Mouse (Mus musculus) ES-Bruce4 (cell line): ENCODE data around the gene Arl3. TPM values are rescaled to one million over a fixed set of nuclear protein-coding genes. Genes with fewer than 3 reads are reported as not detected.

ENCODE experiments used
- H3K27ac ChIP-seq: 2 replicates; pipeline ENCODE4 v1.5.1; 2012; ENCODE audit warnings: low read length, inconsistent platforms; ENCODE audit not compliant: insufficient read depth
- H3K27me3 ChIP-seq: 2 replicates; pipeline ENCODE4 v1.6.1; 2012; ENCODE audit warnings: mild to moderate bottlenecking, low read length, inconsistent platforms; ENCODE audit not compliant: control insufficient read depth, poor library complexity, insufficient read depth, severe bottlenecking
- H3K36me3 ChIP-seq: 2 replicates; pipeline ENCODE4 v1.6.1; 2012; ENCODE audit warnings: inconsistent platforms, mild to moderate bottlenecking, low read length, moderate library complexity; ENCODE audit not compliant: control insufficient read depth, poor library complexity, insufficient read depth, severe bottlenecking
- H3K4me1 ChIP-seq: one replicate; pipeline ENCODE4 v1.8.1; 2011; ENCODE audit warnings: low read length; ENCODE audit not compliant: control insufficient read depth, insufficient read depth
- H3K4me3 ChIP-seq: 2 replicates; pipeline ENCODE4 v1.5.1; 2011; ENCODE audit warnings: low read depth, mild to moderate bottlenecking, low read length
- H3K9ac ChIP-seq: 2 replicates; pipeline ENCODE4 v1.6.1; 2012; ENCODE audit warnings: low read depth, mild to moderate bottlenecking, inconsistent platforms; ENCODE audit not compliant: poor library complexity, severe bottlenecking
- H3K9me3 ChIP-seq: replicated peaks from 2 replicates; pipeline ENCODE4 v1.6.1; 2012; ENCODE audit warnings: mild to moderate bottlenecking, low read length, inconsistent platforms; ENCODE audit not compliant: control insufficient read depth, poor library complexity, insufficient read depth, severe bottlenecking
- CTCF ChIP-seq: IDR thresholded peaks from one replicate; pipeline ENCODE4 v1.8.1; 2011; ENCODE audit warnings: low read depth, low read length
- EP300 ChIP-seq: IDR thresholded peaks from 2 replicates; pipeline ENCODE4 v1.6.1; 2011; ENCODE audit warnings: low read depth, low read length; ENCODE audit not compliant: insufficient read depth
- POLR2A ChIP-seq: IDR thresholded peaks from one replicate; pipeline ENCODE4 v1.8.1; 2011; ENCODE audit warnings: low read length; ENCODE audit not compliant: insufficient read depth
- polyA plus RNA-seq: library from polyadenylated mRNA; stranded (reverse); fragments of >200 nt; gene quantifications from 2 replicates; pipeline ENCODE4 v1.2.4, GENCODE M21; 2011; ENCODE audit warnings: low read depth; ENCODE audit not compliant: missing spikeins, insufficient read depth, insufficient read length

The Arl3 gene
- polyA plus RNA-seq, 1 experiment = 95.8 TPM

DNA sequence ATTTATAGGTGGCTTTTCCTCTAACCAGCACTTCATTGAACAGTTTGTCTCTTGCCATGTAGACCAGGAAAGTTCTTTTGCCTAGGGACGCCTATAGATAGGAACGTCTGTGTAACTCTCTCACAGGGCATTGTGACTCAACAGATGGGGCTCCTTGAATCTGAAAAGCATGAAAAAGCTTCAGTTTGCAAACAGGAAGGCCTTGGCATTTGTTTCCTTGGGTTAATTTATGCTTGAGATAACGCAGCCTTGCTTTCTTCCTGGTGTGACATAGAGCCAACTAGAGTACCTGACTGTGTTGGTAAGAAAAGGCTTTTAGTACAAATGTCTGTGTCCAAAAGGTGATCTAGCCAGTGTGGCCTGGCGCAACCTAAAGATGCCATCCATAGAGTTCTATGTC, 29.4 kb upstream of the Arl3 start:
- no peaks in the 10 kb centered on the region for H3K36me3 ChIP-seq
- no peak overlapping the region for H3K4me3 ChIP-seq
- no peaks in the 10 kb centered on the region for H3K4me1 ChIP-seq
- no peak overlapping the region for H3K27ac ChIP-seq
- no peak overlapping the region for H3K9ac ChIP-seq
- TF ChIP-seq EP300 (no peak), POLR2A (no peak), CTCF (no peak)
- no peaks in the 10 kb centered on the region for H3K9me3 ChIP-seq
- H3K27me3 ChIP-seq = no peaks in the 10 kb centered on the region

DNA sequence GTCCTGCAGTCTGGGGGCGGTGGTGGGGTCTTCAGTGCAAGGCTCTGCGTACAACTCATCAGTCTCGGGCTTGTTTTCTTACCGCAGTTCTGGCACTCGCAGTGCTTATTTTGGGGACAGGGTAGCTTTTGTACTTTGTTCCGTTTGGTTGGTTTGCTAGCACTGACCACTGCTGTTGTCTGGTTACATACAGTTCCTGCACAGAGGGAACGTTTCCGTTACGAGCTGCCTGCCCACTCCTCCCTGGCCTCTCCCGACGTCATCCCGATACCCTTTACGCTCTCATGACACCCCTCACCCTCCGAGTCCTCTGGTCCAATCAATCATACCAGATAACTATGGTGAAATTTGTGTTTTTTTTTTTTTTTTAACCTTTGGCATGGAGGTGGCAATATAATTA, 28.5 kb upstream of the Arl3 start:
- Histone ChIP-seq H3K4me3 (no peak overlapping the region), H3K4me1 (no peaks in the 10 kb centered on the region), H3K27me3 (no peaks in the 10 kb centered on the region), H3K9me3 (no peaks in the 10 kb centered on the region), H3K27ac (no peak overlapping the region), H3K9ac (no peak overlapping the region), H3K36me3 (no peaks in the 10 kb centered on the region)
- no peak for TF ChIP-seq EP300
- no peak for TF ChIP-seq POLR2A
- TF ChIP-seq CTCF = no peak

DNA sequence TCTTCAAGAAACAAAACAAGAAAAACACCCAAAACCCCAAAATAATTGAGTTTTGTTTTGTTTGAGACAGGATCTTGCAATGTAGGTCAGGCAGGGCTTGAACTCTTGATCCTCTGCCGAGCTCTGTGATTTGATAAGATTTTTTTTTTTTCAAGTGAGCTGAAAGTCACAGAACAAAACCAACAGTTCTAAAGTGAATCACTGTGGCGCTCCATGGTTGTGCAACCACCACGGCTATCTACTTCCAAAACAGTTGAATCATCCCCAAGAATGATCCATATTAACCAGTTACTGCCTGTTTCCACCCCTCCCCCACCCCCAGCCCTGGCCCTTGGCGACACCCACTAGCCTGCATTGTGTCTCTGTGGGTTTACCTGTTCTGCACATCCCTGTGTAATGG, 27.4 kb upstream of the Arl3 start:
- Histone ChIP-seq H3K36me3 (no peaks in the 10 kb centered on the region), H3K4me1 (no peaks in the 10 kb centered on the region), H3K9ac (no peak overlapping the region), H3K9me3 (no peaks in the 10 kb centered on the region), H3K4me3 (no peak overlapping the region), H3K27ac (no peak overlapping the region), H3K27me3 (no peaks in the 10 kb centered on the region)
- TF ChIP-seq POLR2A (no peak), EP300 (no peak), CTCF (no peak)

DNA sequence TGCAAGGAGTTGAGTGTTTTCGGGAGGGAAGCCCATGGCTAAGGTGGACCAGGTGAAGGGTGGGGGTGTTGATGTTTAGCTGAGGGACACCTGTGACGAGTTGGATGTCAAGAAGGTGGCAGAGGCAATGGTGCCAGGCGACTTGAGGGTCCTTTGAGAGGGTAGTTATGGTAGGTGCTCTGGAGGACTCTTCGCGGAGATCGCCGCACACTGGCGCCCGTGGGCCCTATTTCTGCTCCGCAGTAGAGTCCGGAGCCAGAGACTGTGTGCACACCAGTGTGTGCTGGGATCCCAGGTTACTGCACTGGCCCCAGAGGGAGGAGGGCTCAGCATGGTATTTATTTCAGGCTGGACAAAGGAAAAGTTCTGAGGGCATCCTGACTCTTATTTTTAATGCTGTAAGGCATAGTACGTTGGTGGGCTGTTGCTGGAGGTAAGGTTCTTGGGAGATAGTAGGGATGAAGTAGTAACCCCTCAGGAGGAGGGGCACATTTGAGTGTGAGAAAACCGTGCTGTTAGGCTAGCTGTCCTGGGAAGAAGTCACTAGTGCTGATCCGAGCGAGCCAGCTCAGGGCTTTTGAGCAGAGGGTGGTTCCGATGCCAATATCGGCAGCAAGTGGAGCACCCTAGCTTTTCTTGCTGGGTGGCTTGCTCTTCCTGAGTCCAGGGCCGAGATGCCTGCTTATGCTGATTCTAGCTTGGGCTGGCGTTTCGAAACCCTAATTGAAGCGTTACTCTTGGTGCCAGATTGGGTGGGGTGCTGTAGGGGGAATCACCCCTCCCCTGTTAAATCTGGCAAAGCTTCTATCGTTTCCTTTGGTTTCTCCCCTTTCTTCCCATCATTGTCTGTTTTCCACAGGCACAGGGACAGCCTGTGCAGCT, 26.6 kb upstream of the Arl3 start:
- H3K9me3 ChIP-seq = no peaks in the 10 kb centered on the region
- TF ChIP-seq POLR2A (no peak), CTCF (no peak), EP300 (no peak)
- H3K36me3 ChIP-seq = no peaks in the 10 kb centered on the region
- H3K4me1 ChIP-seq = no peaks in the 10 kb centered on the region
- H3K27me3 ChIP-seq = no peaks in the 10 kb centered on the region
- H3K27ac ChIP-seq = no peak overlapping the region
- H3K9ac ChIP-seq = peak overlapping the region; percentile 59
- H3K4me3 ChIP-seq = peak overlapping the region; percentile 87

DNA sequence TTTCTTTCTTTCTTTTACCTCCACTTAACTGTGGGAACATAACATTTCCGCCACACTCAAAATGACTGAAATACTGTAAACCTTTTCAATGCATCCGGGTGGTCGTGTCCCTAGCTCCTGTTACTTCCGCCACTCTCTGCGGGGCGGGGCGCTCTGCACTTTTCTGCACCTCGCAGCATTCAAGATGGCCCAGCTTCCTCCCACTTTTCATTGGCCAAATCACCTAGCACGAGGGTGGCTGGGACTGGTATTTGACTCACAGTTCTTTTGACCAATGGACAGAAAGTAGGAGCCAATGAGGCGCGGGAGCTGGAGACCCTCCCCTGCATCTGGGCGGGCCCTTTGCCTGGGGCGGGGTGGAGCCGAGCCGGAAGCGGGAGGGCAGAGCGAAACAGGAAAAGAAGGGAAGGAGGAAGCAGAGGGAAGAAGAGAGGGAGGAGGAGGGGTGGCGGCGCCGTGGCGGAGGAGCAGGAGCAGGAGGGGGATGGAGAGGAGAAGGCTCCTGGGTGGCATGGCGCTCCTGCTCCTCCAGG, 25.8 kb upstream of the Arl3 start, which contains the start of gene Wbp1l:
Gene Wbp1l, plus strand, starts transcription at position 365 of the 533 bp plus-strand sequence.
- Histone ChIP-seq H3K27me3 (no peaks in the 10 kb centered on the region), H3K4me1 (no peaks in the 10 kb centered on the region), H3K9me3 (no peaks in the 10 kb centered on the region), H3K4me3 (peak within 1 kb of the TSS; percentile 87), H3K9ac (peak within 1 kb of the TSS; percentile 59), H3K27ac (0 out of 2 replicates have a peak within 1 kb of the TSS, but pooled peaks have one; percentile 53), H3K36me3 (no peaks in the 10 kb centered on the region)
- TF ChIP-seq POLR2A (no peak), EP300 (no peak), CTCF (no peak)

DNA sequence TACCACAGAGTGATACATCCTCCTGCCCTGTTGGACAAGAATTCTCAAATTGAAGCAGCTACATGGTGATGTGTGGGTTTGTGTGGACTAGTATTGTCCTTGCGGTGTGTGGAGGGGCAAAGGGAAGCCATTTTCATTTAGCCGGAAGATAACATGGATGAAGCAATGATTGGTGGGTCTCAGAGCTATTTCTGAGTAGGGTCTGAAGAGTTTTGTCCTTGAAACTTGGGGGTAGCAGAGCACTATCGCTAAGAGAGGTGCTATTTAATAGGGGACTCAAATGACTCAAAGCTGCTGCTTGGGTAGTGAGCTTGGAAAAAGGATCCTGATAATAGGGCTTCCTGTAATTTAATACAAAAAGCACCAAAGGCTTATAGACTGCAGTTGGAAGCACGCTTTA, 25.2 kb upstream of the Arl3 start:
- Histone ChIP-seq H3K36me3 (no peaks in the 10 kb centered on the region), H3K9ac (peak overlapping the region; percentile 54; the same call in 1 of the 2 replicates), H3K4me1 (no peaks in the 10 kb centered on the region), H3K27me3 (no peaks in the 10 kb centered on the region), H3K27ac (0 out of 2 replicates have a peak overlapping the region, but pooled peaks have one; percentile 53), H3K9me3 (no peaks in the 10 kb centered on the region), H3K4me3 (no peak overlapping the region)
- TF ChIP-seq CTCF = no peak
- TF ChIP-seq POLR2A = no peak
- no peak for TF ChIP-seq EP300
